Mouse (Mus musculus): ENCODE data around the gene Rasgrp1. TPM values are rescaled to one million over a fixed set of nuclear protein-coding genes. Genes with fewer than 3 reads are reported as not detected.

The Rasgrp1 gene
- total and polyA plus RNA-seq, 2 experiments from 2014 or later, result 3.5 to 6.6 TPM

GRCm38 (mm10) chr2:117250001-117250510 is 92.7 kb downstream of the Rasgrp1 start:
- H3K4me3 ChIP-seq (ENCODE audit: low read depth, low read length), result peak overlapping the region; percentile 87
- peak overlapping the region; percentile 86 for H3K27ac ChIP-seq (ENCODE audit: low read depth, low read length)
- under 1% methylated on average over 24 of the region's 24 CpGs for WGBS
- no peak for TF ChIP-seq CTCF (IDR thresholded peaks at IDR 0.05)
- DNase-seq (ENCODE audit: low spot score) (no peak), ATAC-seq (ENCODE audit: low FRiP score) (peak; percentile 64; the same call in 1 of the 2 replicates)
- H3K4me1 ChIP-seq (ENCODE audit: insufficient read depth, low read length), result no peaks in the 10 kb centered on the region
- H3K9me3 ChIP-seq (ENCODE audit: low read length), result no peaks in the 10 kb centered on the region
- H3K9ac ChIP-seq (replicated peaks; ENCODE audit: low read length, poor library complexity, severe bottlenecking), result peak overlapping the region; percentile 86
- no peaks in the 10 kb centered on the region for H3K27me3 ChIP-seq (ENCODE audit: insufficient read depth, low read length)
- H3K36me3 ChIP-seq (ENCODE audit: insufficient read depth, low read length), result no peaks in the 10 kb centered on the region
- H3K4me2 ChIP-seq (ENCODE audit: low read depth, low read length, poor library complexity, severe bottlenecking), result peak overlapping the region; percentile 91

- WGBS, result under 1% methylated on average over 31 of the region's 33 CpGs
- peak; percentile 97 for ATAC-seq (ENCODE audit: low FRiP score)
Observed at GRCm38 (mm10) chr2:117249255-117250000, 93.4 kb downstream of the Rasgrp1 start, which contains the start of gene Fam98b. TSS of gene Fam98b (plus strand) at chr2:117249739.

GRCm38 (mm10) chr2:117241953-117242352 is 100.8 kb downstream of the Rasgrp1 start:
- 67% methylated on average over 4 of the region's 4 CpGs for WGBS
- no peak for TF ChIP-seq CTCF (IDR thresholded peaks at IDR 0.05)

More at GRCm38 (mm10) chr2:117249255-117250000, 93.4 kb downstream of the Rasgrp1 start, which contains the start of gene Fam98b:
- H3K27ac ChIP-seq (ENCODE audit: low read depth, low read length), result peak within 1 kb of the TSS; percentile 86
- no peaks in the 10 kb centered on the region for H3K27me3 ChIP-seq (ENCODE audit: insufficient read depth, low read length)
- peak; percentile 80 for TF ChIP-seq CTCF (IDR thresholded peaks at IDR 0.05)
- no peaks in the 10 kb centered on the region for H3K36me3 ChIP-seq (ENCODE audit: insufficient read depth, low read length)
- H3K4me1 ChIP-seq (ENCODE audit: insufficient read depth, low read length), result no peaks in the 10 kb centered on the region
- H3K9me3 ChIP-seq (ENCODE audit: low read length), result no peaks in the 10 kb centered on the region
- peak within 1 kb of the TSS; percentile 91 for H3K4me2 ChIP-seq (ENCODE audit: low read depth, low read length, poor library complexity, severe bottlenecking)
- H3K4me3 ChIP-seq (ENCODE audit: low read depth, low read length), result peak within 1 kb of the TSS; percentile 87
- H3K9ac ChIP-seq (replicated peaks; ENCODE audit: low read length, poor library complexity, severe bottlenecking), result peak within 1 kb of the TSS; percentile 86
- peak; percentile 95 for DNase-seq (ENCODE audit: low spot score)

GRCm38 (mm10) chr2:117231257-117231656 is 111.5 kb downstream of the Rasgrp1 start:
- H3K4me2 ChIP-seq (ENCODE audit: low read depth, low read length, poor library complexity, severe bottlenecking), result peak overlapping the region; percentile 24; the same call in 1 of the 2 replicates
- peak; percentile 95 for TF ChIP-seq CTCF (IDR thresholded peaks at IDR 0.05)
- H3K9ac ChIP-seq (replicated peaks; ENCODE audit: low read length, poor library complexity, severe bottlenecking), result no peak overlapping the region
- DNase-seq (ENCODE audit: low spot score), result peak; percentile 88
- peak; percentile 83; the same call in 1 of the 2 replicates for ATAC-seq (ENCODE audit: low FRiP score)
- no peaks in the 10 kb centered on the region for H3K36me3 ChIP-seq (ENCODE audit: insufficient read depth, low read length)
- H3K4me1 ChIP-seq (ENCODE audit: insufficient read depth, low read length), result peaks cover 6% of the 10 kb centered on the region; the same call in 1 of the 2 replicates
- WGBS, result 11% methylated on average over 13 of the region's 13 CpGs
- no peak overlapping the region for H3K27ac ChIP-seq (ENCODE audit: low read depth, low read length)
- no peaks in the 10 kb centered on the region for H3K9me3 ChIP-seq (ENCODE audit: low read length)
- no peak overlapping the region for H3K4me3 ChIP-seq (ENCODE audit: low read depth, low read length)
- no peaks in the 10 kb centered on the region for H3K27me3 ChIP-seq (ENCODE audit: insufficient read depth, low read length)

More at GRCm38 (mm10) chr2:117241953-117242352, 100.8 kb downstream of the Rasgrp1 start:
- ATAC-seq (ENCODE audit: low FRiP score) (no peak), DNase-seq (ENCODE audit: low spot score) (no peak)
- Histone ChIP-seq H3K36me3 (ENCODE audit: insufficient read depth, low read length) (no peaks in the 10 kb centered on the region), H3K27me3 (ENCODE audit: insufficient read depth, low read length) (no peaks in the 10 kb centered on the region), H3K9ac (replicated peaks; ENCODE audit: low read length, poor library complexity, severe bottlenecking) (no peak overlapping the region), H3K4me3 (ENCODE audit: low read depth, low read length) (no peak overlapping the region), H3K9me3 (ENCODE audit: low read length) (no peaks in the 10 kb centered on the region), H3K4me1 (ENCODE audit: insufficient read depth, low read length) (no peaks in the 10 kb centered on the region), H3K4me2 (ENCODE audit: low read depth, low read length, poor library complexity, severe bottlenecking) (no peak overlapping the region), H3K27ac (ENCODE audit: low read depth, low read length) (no peak overlapping the region)

GRCm38 (mm10) chr2:117230261-117230660 is 112.5 kb downstream of the Rasgrp1 start:
- H3K4me1 ChIP-seq (ENCODE audit: insufficient read depth, low read length), result peaks cover 6% of the 10 kb centered on the region; the same call in 1 of the 2 replicates
- TF ChIP-seq CTCF (IDR thresholded peaks at IDR 0.05), result no peak
- no peaks in the 10 kb centered on the region for H3K9me3 ChIP-seq (ENCODE audit: low read length)
- WGBS, result 65% methylated on average over 7 of the region's 7 CpGs
- DNase-seq (ENCODE audit: low spot score) (no peak), ATAC-seq (ENCODE audit: low FRiP score) (no peak)
- no peak overlapping the region for H3K9ac ChIP-seq (replicated peaks; ENCODE audit: low read length, poor library complexity, severe bottlenecking)
- H3K27me3 ChIP-seq (ENCODE audit: insufficient read depth, low read length), result no peaks in the 10 kb centered on the region
- no peak overlapping the region for H3K27ac ChIP-seq (ENCODE audit: low read depth, low read length)
- H3K36me3 ChIP-seq (ENCODE audit: insufficient read depth, low read length), result no peaks in the 10 kb centered on the region
- H3K4me2 ChIP-seq (ENCODE audit: low read depth, low read length, poor library complexity, severe bottlenecking), result no peak overlapping the region
- no peak overlapping the region for H3K4me3 ChIP-seq (ENCODE audit: low read depth, low read length)

Other genes starting within 250 kb of the Rasgrp1 start
- gene Spred1, start 221.6 kb downstream of the Rasgrp1 start, total RNA-seq (2014; rRNA removed), result 46.7 and 59.3 TPM in 2 replicates
- 10.7 and 12.9 TPM in 2 replicates for gene Spred1, start 221.6 kb downstream of the Rasgrp1 start, polyA plus RNA-seq (2015; fragmentation: Nextera tagmentation; extraction: Ambion mirVana)
- 9.8 and 12.4 TPM in 2 replicates for gene Fam98b, start 93.3 kb downstream of the Rasgrp1 start, total RNA-seq (2014; rRNA removed)
- 6.8 and 10.0 TPM in 2 replicates for gene Fam98b, start 93.3 kb downstream of the Rasgrp1 start, polyA plus RNA-seq (2015; fragmentation: Nextera tagmentation; extraction: Ambion mirVana)